Comparison of ENCODE assay signal across 8 mouse cellular contexts in genomic region chr12:103532020-103532648, GRCm38 (mm10). TPM values are rescaled to one million over a fixed set of nuclear protein-coding genes. Genes with fewer than 3 reads are reported as not detected.
DNase-seq lines count a peak whose midpoint lies in the region; ATAC-seq and TF ChIP-seq lines count a peak whose summit lies in the region.

Ppp4r4 (plus strand) TSS chr12:103532283.

- peaks cover 6% of the 10 kb centered on the region; the same call in 1 of the 2 replicates for H3K4me1 ChIP-seq in embryonic facial prominence, embryonic 13.5 days
- peaks cover 17% of the 10 kb centered on the region for H3K4me1 ChIP-seq in limb, embryonic 10.5 days
- peaks cover 7% of the 10 kb centered on the region for H3K4me1 ChIP-seq in midbrain, embryonic 13.5 days (replicated peaks)
- H3K4me1 ChIP-seq in small intestine, adult 2 months (ENCODE audit: control insufficient read depth, insufficient read depth, insufficient read length, low read length), result peaks cover 12% of the 10 kb centered on the region

- no peak within 1 kb of the TSS for H3K27ac ChIP-seq in embryonic facial prominence, embryonic 13.5 days
- peak within 1 kb of the TSS; percentile 84 for H3K27ac ChIP-seq in limb, embryonic 10.5 days
- H3K27ac ChIP-seq in midbrain, embryonic 13.5 days, result peak within 1 kb of the TSS; percentile 69
- H3K27ac ChIP-seq in small intestine, adult 2 months (ENCODE audit: insufficient read depth, low read depth, low read length), result no peak within 1 kb of the TSS

- no peaks in the 10 kb centered on the region for H3K36me3 ChIP-seq in embryonic facial prominence, embryonic 13.5 days
- H3K36me3 ChIP-seq in limb, embryonic 10.5 days, result no peaks in the 10 kb centered on the region
- no peaks in the 10 kb centered on the region for H3K36me3 ChIP-seq in midbrain, embryonic 13.5 days
- no peaks in the 10 kb centered on the region for H3K36me3 ChIP-seq in small intestine, adult 2 months (ENCODE audit: control insufficient read depth, insufficient read depth, low read length)

- no peaks in the 10 kb centered on the region for H3K9me3 ChIP-seq in embryonic facial prominence, embryonic 13.5 days
- H3K9me3 ChIP-seq in limb, embryonic 10.5 days (replicated peaks), result no peaks in the 10 kb centered on the region
- no peaks in the 10 kb centered on the region for H3K9me3 ChIP-seq in midbrain, embryonic 13.5 days

- TF ChIP-seq CTCF in small intestine, adult 2 months (IDR thresholded peaks at IDR 0.05; ENCODE audit: extremely low read depth, insufficient read length, insufficient replicate concordance, low read depth, low read length), result no peak

- peak within 1 kb of the TSS; percentile 92 for H3K4me2 ChIP-seq in embryonic facial prominence, embryonic 13.5 days
- H3K4me2 ChIP-seq in midbrain, embryonic 13.5 days (replicated peaks), result peak within 1 kb of the TSS; percentile 90

- WGBS in embryonic facial prominence, embryonic 13.5 days, result under 1% methylated on average over 69 of the region's 74 CpGs
- WGBS in limb, embryonic 10.5 days, result under 1% methylated on average over 59 of the region's 74 CpGs
- WGBS in midbrain, embryonic 13.5 days, result under 1% methylated on average over 71 of the region's 74 CpGs
- WGBS in small intestine, adult 2 months, result under 1% methylated on average over 69 of the region's 74 CpGs

- peaks cover 16% of the 10 kb centered on the region for H3K27me3 ChIP-seq in embryonic facial prominence, embryonic 13.5 days
- peaks cover 18% of the 10 kb centered on the region for H3K27me3 ChIP-seq in limb, embryonic 10.5 days (ENCODE audit: low read depth, poor library complexity, severe bottlenecking)
- peaks cover 12% of the 10 kb centered on the region; the same call in 1 of the 2 replicates for H3K27me3 ChIP-seq in midbrain, embryonic 13.5 days
- H3K27me3 ChIP-seq in small intestine, adult 2 months (ENCODE audit: control insufficient read depth, insufficient read depth, low read length), result peaks cover 8% of the 10 kb centered on the region; the same call in 1 of the 2 replicates

- peak; percentile 96 to 99 for DNase-seq in adrenal gland, postnatal 36 days
- peak; percentile 92 to 96 for DNase-seq in heart, adult 18-20 months
- DNase-seq in kidney, adult 18-20 months, result peak; percentile 95
- peak; percentile 98 for DNase-seq in limb, embryonic 10.5 days (ENCODE audit: low spot score)

- no peak for TF ChIP-seq POLR2A in small intestine, adult 2 months (IDR thresholded peaks at IDR 0.05; ENCODE audit: low read depth, low read length)

- ATAC-seq in embryonic facial prominence, embryonic 13.5 days (ENCODE audit: insufficient number of reproducible peaks, insufficient read depth, low FRiP score, low TSS enrichment, low read depth), result peak; percentile 97
- ATAC-seq in midbrain, embryonic 13.5 days, result peak; percentile 95
- no peak; the same call in 1 of the 2 replicates for ATAC-seq in erythroid progenitor cell, adult 5-6 weeks (replicated peaks; ENCODE audit: low FRiP score, poor library complexity, severe bottlenecking)

- peak within 1 kb of the TSS; percentile 71 for H3K4me3 ChIP-seq in embryonic facial prominence, embryonic 13.5 days
- peak within 1 kb of the TSS; percentile 73 for H3K4me3 ChIP-seq in limb, embryonic 10.5 days
- peak within 1 kb of the TSS; percentile 72 for H3K4me3 ChIP-seq in midbrain, embryonic 13.5 days (replicated peaks)
- peak within 1 kb of the TSS; percentile 74 for H3K4me3 ChIP-seq in small intestine, adult 2 months (ENCODE audit: low read depth, low read length)

- H3K9ac ChIP-seq in embryonic facial prominence, embryonic 13.5 days, result peak within 1 kb of the TSS; percentile 82
- H3K9ac ChIP-seq in midbrain, embryonic 13.5 days (replicated peaks), result peak within 1 kb of the TSS; percentile 81

RNA-seq across cellular contexts. Expression of gene Ppp4r4, which starts in this region (rescaled TPM):
- total RNA-seq in adrenal gland, postnatal 36 days (2021), result 1 to 10 TPM; 4.0 to 4.4 TPM
- polyA plus RNA-seq in embryonic facial prominence, embryonic 13.5 days (2015; fragmentation: Nextera tagmentation; extraction: Ambion mirVana), result 2.8 and 2.9 TPM in 2 replicates
- under 1 TPM; 0.31 to 0.32 TPM for total RNA-seq in heart, adult 18-20 months (2021)
- 1.2 and 1.9 TPM in 2 replicates for polyA plus RNA-seq in limb, embryonic 10.5 days (2016; fragmentation: Nextera tagmentation; extraction: Ambion mirVana)
- polyA plus RNA-seq in midbrain, embryonic 13.5 days (2015; fragmentation: Nextera tagmentation; extraction: Ambion mirVana), result 2.0 and 2.2 TPM in 2 replicates
- 0.06 and 0.24 TPM in 2 replicates for polyA plus RNA-seq in small intestine, adult 2 months (2012; rRNA removed)
- not detected in 2 replicates for total RNA-seq in erythroid progenitor cell, adult 5-6 weeks (2015; ENCODE audit: low replicate concordance)
- total RNA-seq in erythroid progenitor cell, adult 5-6 weeks (2017; ENCODE audit: low replicate concordance), result 0.90 TPM in 1 of 2 replicates, not detected in the other

Comparison
In these comparisons a context has a peak if more than half of its experiments do, and no peak if none do; other contexts are left out.
1. Peak in DNase-seq in heart, adult 18-20 months; RNA of the gene not detected or under 1 TPM.
2. H3K27ac ChIP-seq: peak in limb, embryonic 10.5 days (single experiment) and midbrain, embryonic 13.5 days (single experiment); none in embryonic facial prominence, embryonic 13.5 days (single experiment) and small intestine, adult 2 months (single experiment).
3. Peak in every context shown above with its lines, with median percentiles within 50 percentile points of each other: DNase-seq and H3K4me3 ChIP-seq.